Mouse (Mus musculus) C2C12 (cell line): ENCODE measurements around the gene Cebpa.

Experiments used
- CTCF ChIP-seq: IDR thresholded peaks from one replicate; pipeline ENCODE4 v1.5.1; 2011; ENCODE audit not compliant: control insufficient read depth, insufficient read depth, insufficient read length
- FOSL1 ChIP-seq: IDR thresholded peaks from one replicate; pipeline ENCODE4 v1.8.0; 2011; ENCODE audit warnings: mild to moderate bottlenecking, low read length; ENCODE audit not compliant: poor library complexity, insufficient read depth, severe bottlenecking
- MYOD1 ChIP-seq: IDR thresholded peaks from one replicate; pipeline ENCODE4 v1.6.1; 2011; ENCODE audit warnings: low read depth; ENCODE audit not compliant: control insufficient read depth, insufficient read length
- USF1 ChIP-seq: IDR thresholded peaks from one replicate; pipeline ENCODE4 v1.6.1; 2011; ENCODE audit warnings: low read depth, mild to moderate bottlenecking, control low read depth, moderate library complexity

DNA sequence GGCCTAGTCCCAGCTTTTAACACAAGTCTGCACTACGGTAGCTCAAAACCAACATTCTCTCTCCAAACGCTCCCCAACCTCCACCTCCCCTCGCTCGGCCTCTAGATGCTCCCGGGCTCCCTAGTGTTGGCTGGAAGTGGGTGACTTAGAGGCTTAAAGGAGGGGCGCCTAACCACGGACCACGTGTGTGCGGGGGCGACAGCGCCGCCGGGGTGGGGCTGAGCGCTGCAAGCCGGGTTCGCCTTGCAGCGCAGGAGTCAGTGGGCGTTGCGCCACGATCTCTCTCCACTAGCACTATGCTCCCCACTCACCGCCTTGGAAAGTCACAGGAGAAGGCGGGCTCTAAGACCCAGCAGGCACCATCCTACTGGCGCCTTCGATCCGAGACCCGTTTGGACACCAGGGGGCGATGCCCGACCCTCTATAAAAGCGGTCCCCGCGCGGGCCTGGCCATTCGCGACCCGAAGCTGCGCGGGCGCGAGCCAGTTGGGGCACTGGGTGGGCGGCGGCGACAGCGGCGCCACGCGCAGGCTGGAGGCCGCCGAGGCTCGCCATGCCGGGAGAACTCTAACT, at the start of gene Cebpa:
- TF ChIP-seq CTCF (peak; percentile 87), FOSL1 (no peak), MYOD1 (no peak), USF1 (peak; percentile 55)
